Mouse (Mus musculus) thymus, adult 2 months (tissue): ENCODE results near the gene Fam25c.

Experiments
- CTCF ChIP-seq: fragments of 200-500 bp; IDR thresholded peaks from 2 replicates; pipeline ENCODE4 v1.5.1; 2012; ENCODE audit warnings: mild to moderate bottlenecking, control low read depth, low read length, moderate library complexity, borderline replicate concordance; ENCODE audit not compliant: control insufficient read depth, poor library complexity, insufficient read depth; ENCODE audit errors: extremely low read depth
- POLR2A ChIP-seq: fragments of 200-500 bp; IDR thresholded peaks from 2 replicates; pipeline ENCODE4 v1.6.1; 2012; ENCODE audit warnings: mild to moderate bottlenecking, low read length, control low read depth, moderate library complexity; ENCODE audit not compliant: control insufficient read depth, poor library complexity, insufficient read depth; ENCODE audit errors: extremely low read depth

- no peak for TF ChIP-seq CTCF
- TF ChIP-seq POLR2A = no peak
Observed at GRCm38 (mm10) chr14:34331886-34332285, 23.3 kb downstream of the Fam25c start.
